Mouse (Mus musculus) thymus, postnatal 0 days (tissue): ENCODE data around the gene Tmem106b. TPM values are rescaled to one million over a fixed set of nuclear protein-coding genes. Genes with fewer than 3 reads are reported as not detected.

Experiments used
- DNase-seq: peaks from one replicate; pipeline ENCODE4 v3.0.0-alpha.2; 2015; ENCODE audit warnings: low spot score
- polyA plus RNA-seq: library from polyadenylated mRNA; unstranded; fragments of >200 nt; fragmentation: Nextera tagmentation; extraction: Ambion mirVana; gene quantifications from 2 replicates; pipeline ENCODE4 v1.2.1, GENCODE M21; 2015

The Tmem106b gene
- polyA plus RNA-seq: 37.4 and 40.7 TPM in 2 replicates

DNA sequence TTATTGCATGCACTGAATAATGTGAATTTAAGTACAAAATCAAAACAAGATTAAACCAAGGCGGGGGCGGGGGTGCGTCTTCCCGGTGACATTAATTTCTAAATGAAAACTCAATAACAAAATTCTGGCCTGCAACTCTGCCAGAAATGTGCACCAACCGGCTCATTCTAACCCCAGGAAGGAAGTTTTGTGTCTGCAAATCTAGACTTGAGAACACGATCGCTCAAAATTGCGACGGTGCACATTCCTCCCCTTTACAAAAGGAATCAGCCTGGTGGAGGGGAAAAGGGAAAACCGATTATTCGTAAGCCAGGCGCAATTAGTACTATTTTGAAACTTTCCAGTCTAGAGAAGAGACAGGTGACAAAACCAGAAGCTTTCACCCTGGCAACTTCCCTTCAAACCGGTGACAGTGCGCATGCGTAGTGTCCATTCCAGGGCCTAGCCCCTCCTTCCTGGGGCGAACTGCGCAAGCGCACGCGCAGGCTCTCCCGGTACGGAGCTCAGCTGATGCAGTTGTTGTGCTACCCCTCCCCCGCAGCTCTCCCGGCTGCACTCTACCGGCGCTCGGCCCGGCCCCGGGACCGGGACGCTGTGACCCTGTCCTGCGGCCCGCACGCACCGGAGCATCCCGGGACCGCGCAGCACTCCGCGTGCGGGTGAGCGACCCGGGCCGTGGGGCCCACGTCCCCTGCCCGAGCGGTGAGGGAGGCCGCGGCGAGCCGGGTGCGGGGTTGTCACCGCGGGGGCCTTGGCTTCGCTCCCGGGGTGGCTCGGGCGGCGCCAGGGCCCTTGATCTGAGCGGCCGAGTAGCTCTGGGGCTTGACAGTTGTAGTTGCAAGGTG, at the start of gene Tmem106b:
Gene Tmem106b, plus strand, starts transcription at position 458 of the 845 bp plus-strand sequence.
- DNase-seq: peak; percentile 98

DNA sequence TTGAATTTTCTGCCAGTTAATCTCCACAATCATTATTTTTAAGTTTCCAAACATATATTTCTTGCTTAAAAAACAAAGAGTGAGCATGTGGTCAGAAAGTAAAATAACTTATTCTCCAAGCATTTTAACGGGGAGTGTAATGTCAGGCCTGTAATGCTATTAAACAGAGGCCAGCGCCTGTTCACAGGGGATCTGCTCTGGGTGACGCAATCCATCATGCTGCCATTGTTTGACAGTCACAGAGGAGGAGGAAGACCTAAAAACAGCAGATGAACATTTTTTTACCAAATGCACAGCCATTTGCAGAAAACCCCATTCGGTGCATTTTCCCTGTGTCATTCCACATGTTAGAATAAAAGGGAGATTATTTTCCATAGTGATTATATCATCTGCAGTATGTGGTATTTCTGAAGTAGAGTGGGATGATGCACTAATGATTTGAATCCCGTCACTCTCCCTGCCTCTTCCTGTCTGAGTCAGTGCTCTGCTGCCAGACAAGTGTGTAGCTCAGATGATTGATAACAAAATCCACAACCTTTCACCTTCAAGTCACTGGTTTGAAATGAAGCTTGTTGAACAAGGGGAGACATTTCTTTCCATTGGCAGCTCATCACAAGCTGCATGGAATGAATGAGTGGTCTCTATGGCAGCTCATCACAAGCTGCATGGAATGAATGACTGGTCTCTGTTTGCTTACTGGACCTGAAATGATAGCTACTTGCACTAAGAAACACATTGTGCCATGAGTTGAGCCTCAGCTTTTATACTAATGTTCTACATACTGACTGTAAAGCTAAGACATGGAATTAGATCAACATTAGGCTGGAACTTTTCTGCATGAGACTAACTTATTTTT, 48.1 kb upstream of the Tmem106b start:
- no peak for DNase-seq

DNA sequence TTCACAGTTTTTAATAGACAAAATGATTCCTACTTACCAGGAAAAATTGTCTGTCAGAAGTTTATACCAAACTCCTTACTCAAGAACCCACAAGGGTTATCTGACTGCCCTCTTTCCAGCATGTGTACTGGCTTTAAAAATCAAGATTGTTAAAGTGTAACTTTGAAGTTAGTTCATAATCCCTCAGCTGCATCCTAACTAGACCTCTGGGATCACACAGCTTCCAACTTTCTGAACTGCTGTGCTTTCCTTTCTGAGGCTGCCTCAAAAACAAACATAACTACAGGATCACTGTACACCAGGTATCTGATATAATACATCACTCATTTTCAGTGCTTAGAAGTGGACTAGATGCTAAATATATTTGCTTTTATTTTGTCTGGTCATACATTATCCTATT, 39.0 kb upstream of the Tmem106b start:
- no peak for DNase-seq

DNA sequence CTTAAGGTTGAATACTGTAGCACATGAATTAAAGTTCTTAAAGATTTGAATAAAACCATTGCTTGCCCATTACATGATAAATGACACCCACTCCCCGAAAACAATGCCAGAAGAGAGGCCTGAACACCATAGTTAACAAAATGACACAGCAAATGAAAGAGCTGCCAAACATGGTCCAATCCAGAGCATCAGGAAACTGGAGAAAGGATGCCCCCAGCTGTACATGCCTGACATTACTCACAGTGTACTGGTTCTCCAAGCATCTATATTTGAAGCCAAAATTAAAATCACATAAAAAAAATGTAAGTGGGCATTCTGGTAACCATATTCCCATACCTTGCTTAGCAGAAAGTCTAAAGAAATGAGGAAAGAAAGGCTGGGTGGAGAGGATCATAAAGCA, 38.6 kb upstream of the Tmem106b start:
- no peak for DNase-seq

DNA sequence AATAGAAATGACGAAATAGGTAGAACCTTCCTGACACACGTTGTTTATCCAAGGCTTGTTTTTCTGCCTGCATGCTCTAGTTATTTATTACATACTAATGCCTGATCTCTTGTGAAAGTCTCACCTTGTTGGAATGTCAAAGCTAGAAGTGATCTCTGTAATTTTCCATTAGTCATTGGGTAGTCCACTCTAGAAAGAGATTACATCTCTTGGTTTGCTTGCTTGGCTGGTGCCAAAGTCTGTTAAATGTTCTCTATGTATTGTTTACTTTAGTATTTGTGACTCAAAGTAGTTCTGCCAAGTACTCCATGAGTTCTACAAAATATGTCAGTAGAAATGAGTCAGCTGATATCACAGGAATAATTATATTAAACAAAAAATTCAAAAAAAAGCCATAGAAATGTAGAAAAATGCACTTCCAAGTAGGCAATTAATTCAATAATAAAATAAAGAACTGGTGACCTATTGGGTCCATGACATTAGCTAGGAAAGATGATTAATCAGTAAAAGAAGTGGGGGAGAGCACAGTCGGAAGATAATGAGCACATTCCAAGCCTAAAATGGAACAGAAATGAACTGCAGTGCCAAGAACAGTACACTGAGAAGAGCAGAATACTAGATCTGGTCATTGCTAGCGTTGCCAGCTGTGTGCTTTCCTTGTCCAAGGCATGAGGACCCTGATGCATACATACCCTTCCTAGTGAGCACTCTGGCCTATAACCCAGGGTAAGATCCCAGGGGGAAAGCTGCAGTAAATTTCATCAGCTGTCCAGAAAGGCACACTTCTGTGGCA, 17.0 kb upstream of the Tmem106b start:
- no peak for DNase-seq

DNA sequence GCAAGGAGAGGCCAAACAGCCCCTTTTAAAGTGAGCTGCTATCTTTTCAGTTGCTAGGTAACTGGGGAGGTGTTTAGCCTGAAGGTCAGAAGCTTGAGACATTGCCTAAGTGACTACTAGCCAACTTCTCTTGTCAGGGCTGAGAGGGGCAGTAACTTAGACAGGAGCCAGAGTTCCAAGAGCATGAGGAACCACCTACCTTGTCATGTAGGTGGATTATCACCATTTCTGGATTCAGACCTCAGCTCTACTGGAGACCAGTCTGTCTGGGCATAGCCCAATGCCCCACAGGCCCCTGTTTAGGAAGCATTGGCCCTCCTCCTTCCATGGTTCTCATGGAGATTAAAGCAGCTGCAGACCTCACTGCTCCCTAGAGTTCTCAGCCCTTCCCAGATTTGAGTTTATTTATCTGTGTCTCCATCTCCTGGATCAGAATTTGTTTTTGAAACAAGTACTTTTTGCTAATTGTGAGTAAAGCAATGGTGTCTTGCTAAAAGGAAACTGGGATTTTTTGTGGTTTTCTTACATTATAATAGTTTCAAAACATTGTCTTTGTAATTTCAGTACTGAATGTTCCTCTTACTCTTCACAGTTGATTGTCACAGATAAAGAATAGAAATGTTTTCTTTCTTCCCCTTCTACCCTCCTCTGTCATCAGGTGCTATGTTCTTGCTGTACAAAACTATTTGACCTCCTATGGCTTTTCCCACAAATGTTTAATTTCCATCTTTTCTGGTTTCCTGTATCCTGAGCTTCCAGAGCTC, 8.1 kb upstream of the Tmem106b start:
- DNase-seq: no peak

DNA sequence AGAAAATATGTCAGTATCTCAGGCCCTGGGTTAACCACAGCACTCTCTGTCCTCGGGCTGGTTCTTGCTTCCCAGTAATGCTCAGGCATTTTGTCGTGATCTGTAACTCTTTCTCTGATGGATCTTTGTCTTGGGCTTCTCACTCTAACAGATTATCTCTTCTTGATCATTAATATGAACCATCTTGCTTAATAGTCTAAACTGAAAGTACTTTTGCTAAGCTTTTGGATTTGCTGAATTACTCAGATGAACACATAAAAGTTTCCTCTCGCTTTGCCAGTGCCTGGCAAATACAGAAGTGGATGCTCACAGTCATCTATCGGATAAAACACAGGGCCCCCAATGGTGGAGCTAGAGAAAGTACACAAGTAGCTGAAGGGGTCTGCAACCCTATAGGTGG, 7.5 kb upstream of the Tmem106b start:
- DNase-seq: no peak

DNA sequence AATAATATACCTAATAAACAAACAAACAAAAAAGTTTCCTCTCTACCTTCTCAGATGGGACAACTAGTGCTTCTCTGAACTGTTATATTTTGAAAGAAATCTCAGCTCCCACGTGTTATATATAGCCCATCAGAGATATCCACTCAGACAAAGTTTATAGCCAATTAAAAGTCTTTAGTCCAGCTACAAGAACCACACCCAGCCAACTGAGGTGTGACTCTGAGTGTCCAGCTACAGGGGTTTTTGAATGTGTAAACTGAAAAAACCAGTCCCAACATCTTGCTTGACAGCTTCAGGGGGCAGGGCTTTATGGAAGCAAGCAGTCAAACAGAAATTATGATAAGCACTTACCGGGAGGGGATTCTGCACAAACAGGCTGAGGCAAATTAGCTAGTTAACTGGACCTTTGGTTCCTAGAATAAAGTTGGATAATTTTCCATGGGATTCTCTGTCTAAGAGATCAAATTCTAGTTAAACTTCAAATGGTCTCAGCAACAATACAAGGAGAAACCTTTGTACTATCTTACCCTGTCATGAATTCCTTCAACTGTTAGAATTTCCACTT, 6.8 kb upstream of the Tmem106b start:
- DNase-seq: no peak

DNA sequence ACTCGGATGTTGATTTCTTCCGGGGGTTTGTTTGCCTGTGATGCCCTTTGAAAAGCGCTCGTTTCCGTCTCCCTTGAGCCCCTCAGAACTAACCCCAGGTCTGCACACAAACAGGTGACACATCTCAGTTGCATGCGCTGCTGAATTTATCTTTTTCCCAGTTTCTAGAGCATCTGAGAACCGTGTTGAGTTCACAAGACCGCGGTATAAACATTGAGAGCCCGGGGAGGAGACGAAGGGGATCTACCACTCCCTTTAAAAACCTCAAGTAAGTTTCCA, 527 bp downstream of the Tmem106b start:
- DNase-seq: no peak

DNA sequence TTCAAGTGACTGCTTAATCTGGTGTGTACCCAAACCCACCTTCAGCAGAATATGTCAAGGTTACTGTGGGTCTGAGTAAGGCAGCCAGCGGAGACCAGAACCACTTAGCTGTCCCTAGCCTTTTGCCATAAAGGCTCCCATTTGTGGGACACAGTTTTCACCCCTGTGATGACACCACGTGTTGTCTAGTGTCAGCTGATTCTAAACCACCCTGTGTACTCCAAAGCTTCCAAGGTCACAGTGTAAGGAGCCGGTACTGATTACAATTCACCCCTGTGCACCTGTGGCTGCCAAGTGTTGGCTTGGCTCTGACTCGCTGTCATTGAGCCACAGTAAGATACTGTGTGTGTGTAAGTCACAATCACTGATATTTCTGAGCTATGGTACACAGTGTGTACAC, 926 bp downstream of the Tmem106b start:
- DNase-seq: peak; percentile 24

DNA sequence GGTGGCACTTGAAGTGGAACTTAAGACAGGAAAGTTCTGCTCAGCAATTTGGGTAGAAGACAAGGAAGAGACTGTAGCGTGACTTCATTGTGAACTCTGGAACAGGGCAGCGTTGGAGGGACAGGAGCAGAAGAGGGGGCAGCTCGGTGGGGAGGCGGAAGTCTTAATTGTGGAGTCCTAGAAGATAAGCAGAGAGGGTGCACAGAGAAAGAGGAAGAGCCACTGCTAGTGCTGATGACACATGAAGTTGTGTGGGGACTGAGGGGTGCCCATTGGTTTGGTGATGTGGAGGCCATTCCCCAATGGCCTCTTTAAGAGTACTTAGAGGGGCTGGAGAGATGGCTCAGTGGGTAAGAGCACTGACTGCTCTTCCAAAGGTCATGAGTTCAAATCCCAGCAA, 3.5 kb downstream of the Tmem106b start:
- no peak for DNase-seq

DNA sequence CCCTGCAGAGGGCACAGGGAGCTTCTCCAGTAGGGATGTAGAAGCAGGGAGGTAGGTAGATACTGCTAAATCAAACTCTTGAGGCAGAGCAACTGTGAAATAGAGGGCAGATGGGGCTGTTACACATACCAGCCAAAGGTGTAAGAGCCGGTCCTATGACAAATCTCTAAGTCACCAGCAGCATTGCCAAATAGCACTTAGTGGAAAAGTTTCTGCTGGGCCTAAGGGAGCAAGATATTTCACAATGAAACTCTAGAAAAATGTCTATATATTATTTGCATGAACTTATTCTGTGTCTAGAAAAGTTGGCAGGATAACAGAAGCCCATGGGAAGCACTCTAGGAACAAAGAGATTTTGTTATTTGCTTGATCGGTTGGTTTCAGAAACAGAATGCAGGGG, 4.3 kb downstream of the Tmem106b start:
- DNase-seq: no peak

DNA sequence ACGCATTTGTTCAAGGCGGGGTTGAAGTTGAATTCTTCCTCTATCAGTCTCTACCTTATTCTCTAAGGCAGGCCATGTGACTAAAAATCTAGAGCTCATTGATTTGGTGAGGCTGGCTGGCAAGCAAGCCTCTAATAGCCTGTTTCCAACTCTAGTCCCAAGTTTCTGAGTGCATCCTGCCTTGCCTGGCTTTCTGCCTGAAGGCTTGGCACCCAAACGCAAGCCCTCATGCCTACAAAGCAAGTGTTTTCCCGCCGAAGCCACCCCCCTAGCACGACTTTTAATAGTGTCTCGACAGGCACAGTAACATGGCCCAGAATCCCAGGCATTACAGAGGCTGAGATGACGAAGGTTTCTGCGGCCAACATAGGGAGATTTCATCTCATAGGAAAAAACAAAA, 13.3 kb downstream of the Tmem106b start:
- DNase-seq: no peak

DNA sequence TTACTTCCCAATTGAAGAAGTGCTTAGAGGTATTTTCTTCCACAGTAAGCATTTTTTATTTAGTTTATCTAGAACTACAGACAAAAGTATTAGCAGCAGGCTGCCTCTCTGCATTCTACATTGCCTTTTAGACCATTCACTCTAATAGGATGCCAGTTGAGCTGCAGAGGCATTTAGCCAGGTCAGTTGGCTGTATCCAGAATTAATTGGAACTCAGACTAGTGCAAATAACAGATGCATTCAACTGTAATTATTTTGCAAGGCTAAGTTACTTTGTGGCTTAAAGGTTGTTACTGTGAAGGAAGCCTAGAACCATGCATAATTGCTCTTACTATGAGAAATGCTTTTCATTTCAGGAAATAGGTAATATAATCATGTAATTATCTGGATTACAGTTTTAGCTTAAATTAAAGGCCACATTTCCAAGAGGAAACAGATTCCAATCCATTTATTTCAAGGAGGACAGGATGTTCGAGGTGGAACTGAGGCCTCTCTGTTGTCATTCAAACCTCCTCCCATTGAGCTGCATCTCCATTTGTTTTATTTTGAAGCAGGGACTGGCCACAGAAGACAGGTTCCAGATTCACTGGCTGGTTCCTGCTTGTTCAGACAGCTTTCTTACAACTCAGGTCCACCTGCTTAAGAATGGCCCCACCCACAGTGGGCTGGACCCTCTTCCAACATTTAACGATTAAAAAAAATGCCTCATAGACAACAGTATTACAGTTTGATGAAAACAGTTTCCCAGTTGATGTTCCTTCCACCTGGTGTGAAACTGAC, 27.3 kb downstream of the Tmem106b start:
- no peak for DNase-seq

DNA sequence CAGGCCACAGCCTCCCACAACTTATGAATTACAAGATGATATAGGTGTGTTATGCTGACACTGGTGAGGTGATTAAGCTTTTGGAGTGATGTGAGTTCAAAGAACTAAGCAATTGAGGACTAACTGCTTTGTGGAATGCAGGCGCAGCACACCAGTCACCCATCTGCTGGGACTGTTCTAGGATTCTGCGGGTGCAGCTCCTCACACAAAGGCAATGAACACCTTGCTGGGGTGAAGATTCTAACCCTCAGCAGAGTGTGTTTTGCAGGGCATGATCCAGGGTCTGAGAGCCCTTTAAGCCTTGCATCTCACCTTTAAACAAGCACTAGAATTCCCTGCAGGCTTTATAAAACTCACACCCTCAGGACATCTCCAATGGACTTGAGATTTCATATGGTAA, 30.6 kb downstream of the Tmem106b start:
- no peak for DNase-seq

DNA sequence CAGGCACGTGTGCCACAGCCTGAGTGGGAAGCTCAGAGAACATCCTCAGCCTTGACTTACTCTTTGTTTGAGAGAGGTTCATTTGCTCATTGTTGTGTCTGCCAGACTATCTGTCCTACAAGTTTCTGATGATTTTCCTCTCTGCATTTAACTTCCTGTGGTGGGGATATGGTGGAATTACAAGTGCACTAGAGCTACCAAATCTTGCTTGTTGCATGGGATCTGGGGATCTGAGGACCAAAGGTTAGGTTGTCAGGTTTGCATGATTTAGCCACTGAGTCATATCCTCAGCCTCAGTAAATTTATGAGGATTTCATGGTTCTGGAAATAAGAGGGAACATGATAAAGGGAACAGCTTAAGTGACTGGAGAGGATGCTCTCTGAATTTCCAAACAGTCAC, 39.1 kb downstream of the Tmem106b start:
- no peak for DNase-seq

DNA sequence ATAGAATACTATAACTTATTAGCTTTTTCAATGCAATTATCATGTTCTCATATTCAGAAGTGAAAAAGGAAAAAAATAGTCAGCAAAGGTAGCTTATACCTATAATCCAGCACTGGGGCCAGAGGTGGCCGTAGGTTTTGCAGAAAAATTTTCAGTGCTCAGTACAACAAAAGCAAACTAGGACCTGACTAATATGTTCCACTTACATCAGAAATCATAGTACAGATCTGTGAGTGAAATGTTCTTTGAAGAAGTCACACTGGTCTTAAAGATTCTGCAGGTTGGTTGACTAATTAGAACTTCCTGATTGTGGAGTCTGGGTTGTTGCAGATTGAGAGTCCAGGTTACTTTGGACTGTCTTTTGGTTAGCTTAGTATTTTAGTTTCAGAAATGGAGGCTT, 67.7 kb downstream of the Tmem106b start:
- no peak for DNase-seq
